Mouse (Mus musculus) splenic B cell, adult 2 months (primary cell): ENCODE results near the gene Tmem38b.

Source experiments
- DNase-seq: peaks from one replicate; pipeline ENCODE4 v3.0.0-alpha.2; 2011; ENCODE audit warnings: low read depth, low spot score
- H3K27me3 ChIP-seq: 2 replicates; pipeline ENCODE4 v1.6.1; 2012; ENCODE audit warnings: mild to moderate bottlenecking, low read length, moderate library complexity, mixed read lengths; ENCODE audit not compliant: control insufficient read depth, poor library complexity, insufficient read depth, severe bottlenecking
- H3K36me3 ChIP-seq: 2 replicates; pipeline ENCODE4 v1.6.1; 2012; ENCODE audit warnings: mild to moderate bottlenecking, low read length, moderate library complexity, mixed read lengths; ENCODE audit not compliant: control insufficient read depth, poor library complexity, insufficient read depth, severe bottlenecking

Gene Tmem38b

GRCm38 (mm10) chr4:53886342-53887088, 60.7 kb downstream of the Tmem38b start:
- no peaks in the 10 kb centered on the region for H3K27me3 ChIP-seq
- H3K36me3 ChIP-seq = no peaks in the 10 kb centered on the region
- no peak for DNase-seq

GRCm38 (mm10) chr4:53895335-53895734, 69.5 kb downstream of the Tmem38b start:
- no peak for DNase-seq
- H3K36me3 ChIP-seq = no peaks in the 10 kb centered on the region

GRCm38 (mm10) chr4:53896150-53896833, 70.4 kb downstream of the Tmem38b start:
- no peak for DNase-seq
- H3K27me3 ChIP-seq = no peaks in the 10 kb centered on the region
- H3K36me3 ChIP-seq = no peaks in the 10 kb centered on the region

More at GRCm38 (mm10) chr4:53895335-53895734, 69.5 kb downstream of the Tmem38b start:
- H3K27me3 ChIP-seq = no peaks in the 10 kb centered on the region

GRCm38 (mm10) chr4:53900386-53900971, 74.6 kb downstream of the Tmem38b start:
- no peak for DNase-seq
- Histone ChIP-seq H3K36me3 (no peaks in the 10 kb centered on the region), H3K27me3 (no peaks in the 10 kb centered on the region)

GRCm38 (mm10) chr4:53904335-53904734, 78.5 kb downstream of the Tmem38b start:
- Histone ChIP-seq H3K27me3 (no peaks in the 10 kb centered on the region), H3K36me3 (no peaks in the 10 kb centered on the region)

GRCm38 (mm10) chr4:53905537-53905936, 79.7 kb downstream of the Tmem38b start:
- peak; percentile 44 for DNase-seq
- Histone ChIP-seq H3K36me3 (no peaks in the 10 kb centered on the region), H3K27me3 (no peaks in the 10 kb centered on the region)

More at GRCm38 (mm10) chr4:53904335-53904734, 78.5 kb downstream of the Tmem38b start:
- DNase-seq = no peak

GRCm38 (mm10) chr4:53907071-53907470, 81.2 kb downstream of the Tmem38b start:
- H3K36me3 ChIP-seq = no peaks in the 10 kb centered on the region
- no peak for DNase-seq

More at GRCm38 (mm10) chr4:53907071-53907470, 81.2 kb downstream of the Tmem38b start:
- H3K27me3 ChIP-seq = no peaks in the 10 kb centered on the region
